ENCODE assay signal across 8 mouse cellular contexts in genomic region chr17:64331291-64331897, GRCm38 (mm10). TPM values are rescaled to one million over a fixed set of nuclear protein-coding genes. Genes with fewer than 3 reads are reported as not detected.
A peak's percentile ranks its signal among the peaks of the same experiment; 100 is the strongest.
DNase-seq lines count a peak whose midpoint lies in the region; ATAC-seq and TF ChIP-seq lines count a peak whose summit lies in the region.

No protein-coding gene starts in this region.

- peak overlapping the region; percentile 86 for H3K4me3 ChIP-seq in olfactory bulb, adult 2 months (ENCODE audit: insufficient read depth, low read depth, low read length)

- POLR2A ChIA-PET in Patski (lab: Charles Lee) = no interaction called here

- peak; percentile 71 for TF ChIP-seq POLR2A in olfactory bulb, adult 2 months (IDR thresholded peaks at IDR 0.05; ENCODE audit: insufficient read depth, low read depth, low read length)

- H3K4me1 ChIP-seq in olfactory bulb, adult 2 months (ENCODE audit: control insufficient read depth, insufficient read depth, low read length) = no peaks in the 10 kb centered on the region; the same call in 1 of the 2 replicates

- peak overlapping the region; percentile 82 for H3K27ac ChIP-seq in olfactory bulb, adult 2 months (ENCODE audit: insufficient read depth, low read depth, low read length)

- peak; percentile 46 for DNase-seq in layer of hippocampus, adult 11-12 months (ENCODE audit: low spot score)
- DNase-seq in layer of hippocampus, postnatal 14 days (ENCODE audit: low spot score in 2 of 2) = no peak
- DNase-seq in Patski (ENCODE audit: low read depth, low spot score) (no peak), liver (peak; percentile 66)
- DNase-seq in left cerebral cortex, adult 11 months (ENCODE audit: low spot score) = no peak
- DNase-seq in layer of hippocampus, adult 9-11 months = no peak

- CTCF ChIA-PET in Patski (lab: Charles Lee) = no interaction called here

- WGBS in olfactory bulb, adult 2 months = under 1% methylated on average over 56 of the region's 62 CpGs

- ATAC-seq in Patski = peak; percentile 14
- peak; percentile 40 for ATAC-seq in erythroid progenitor cell, adult 5-6 weeks (replicated peaks; ENCODE audit: low FRiP score, poor library complexity, severe bottlenecking)

- no peaks in the 10 kb centered on the region for H3K27me3 ChIP-seq in Patski

- TF ChIP-seq CTCF in Patski (IDR thresholded peaks at IDR 0.05) = no peak
- TF ChIP-seq CTCF in olfactory bulb, adult 2 months (IDR thresholded peaks at IDR 0.05; ENCODE audit: insufficient read depth, low read depth, low read length) = no peak

- in situ Hi-C loops in Patski (cut with MboI; ENCODE audit: low pct_unique_long_range_greater_than_20kb) = no loop called here

RNA-seq across cellular contexts. Expression of gene Pja2, which starts 0.3 kb away (rescaled TPM):
- 100 to 1,000 TPM; 381 to 404 TPM for total RNA-seq in layer of hippocampus, postnatal 14 days (2021)
- polyA plus RNA-seq in Patski (2021) = 88.4 TPM
- total RNA-seq in erythroid progenitor cell, adult 5-6 weeks (2015; ENCODE audit: low replicate concordance) = 28.8 and 29.3 TPM in 2 replicates
- 21.2 and 28.1 TPM in 2 replicates for total RNA-seq in erythroid progenitor cell, adult 5-6 weeks (2017; ENCODE audit: low replicate concordance)
- polyA plus RNA-seq in olfactory bulb, adult 2 months (2012; ENCODE audit: insufficient read depth, insufficient read length, low replicate concordance, missing spikeins) = 102 and 214 TPM in 2 replicates

Comparison
In these comparisons a context has a peak if more than half of its experiments do, and no peak if none do; other contexts are left out.
1. DNase-seq: peak in layer of hippocampus, adult 11-12 months (single experiment) and liver (single experiment); none in layer of hippocampus, postnatal 14 days (0 of 2), Patski (single experiment), left cerebral cortex, adult 11 months (single experiment) and layer of hippocampus, adult 9-11 months (single experiment).
2. RNA of gene Pja2, which starts 0.3 kb away (total RNA-seq): 381 to 404 TPM in layer of hippocampus, postnatal 14 days; 21.2 to 29.3 TPM in erythroid progenitor cell, adult 5-6 weeks; every median in the first group is over 10 times any median in the second.